Mouse (Mus musculus) hindbrain, embryonic 13.5 days (tissue): ENCODE results near the gene Cfd. TPM values are rescaled to one million over a fixed set of nuclear protein-coding genes. Genes with fewer than 3 reads are reported as not detected.

Experiments used
- ATAC-seq: fragments of 200-750 bp; cut with Nextera tagmentation; 2 replicates; pipeline ENCODE4 v1.8.0; 2017; ENCODE audit warnings: moderate TSS enrichment; ENCODE audit not compliant: low FRiP score
- H3K27ac ChIP-seq: fragments of 300-500 bp; sonication (generic); 2 replicates; pipeline ENCODE4 v1.5.1; 2015; ENCODE audit warnings: inconsistent platforms, mild to moderate bottlenecking, moderate library complexity
- H3K27me3 ChIP-seq: fragments of 300-500 bp; sonication (generic); 2 replicates; pipeline ENCODE4 v1.6.1; 2015; ENCODE audit warnings: mild to moderate bottlenecking, inconsistent platforms
- H3K36me3 ChIP-seq: fragments of 300-500 bp; sonication (generic); 2 replicates; pipeline ENCODE4 v1.6.1; 2015; ENCODE audit warnings: mild to moderate bottlenecking, inconsistent platforms
- H3K4me1 ChIP-seq: fragments of 300-500 bp; sonication (generic); replicated peaks from 2 replicates; pipeline ENCODE4 v1.6.1; 2015; ENCODE audit warnings: inconsistent platforms
- H3K4me2 ChIP-seq: fragments of 300-500 bp; sonication (generic); 2 replicates; pipeline ENCODE4 v1.6.1; 2015; ENCODE audit warnings: inconsistent platforms, mild to moderate bottlenecking, moderate library complexity
- H3K4me3 ChIP-seq: fragments of 300-500 bp; sonication (generic); 2 replicates; pipeline ENCODE4 v1.5.1; 2015; ENCODE audit warnings: mild to moderate bottlenecking, inconsistent platforms
- H3K9ac ChIP-seq: fragments of 300-500 bp; sonication (generic); 2 replicates; pipeline ENCODE4 v1.6.1; 2015; ENCODE audit warnings: mild to moderate bottlenecking, inconsistent platforms
- H3K9me3 ChIP-seq: fragments of 300-500 bp; sonication (generic); 2 replicates; pipeline ENCODE4 v1.6.1; 2016; ENCODE audit warnings: inconsistent platforms
- whole genome bisulfite sequencing: fragments of 180-500 bp; shearing (Covaris S2); methylation state at CpG from one replicate; pipeline ENCODE4 v1.1.7; 2015; 5-methylcytosine and 5-hydroxymethylcytosine counted together
- polyA plus RNA-seq: library from polyadenylated mRNA; unstranded; fragments of >200 nt; fragmentation: Nextera tagmentation; extraction: Ambion mirVana; gene quantifications from 2 replicates; pipeline ENCODE4 v1.2.1, GENCODE M21; 2015

Cfd gene
- polyA plus RNA-seq, 1 experiment from 2014 or later: not detected

GRCm38 (mm10) chr10:79855558-79856184, 35.0 kb upstream of the Cfd start:
- Histone ChIP-seq H3K4me2 (peak overlapping the region; percentile 95), H3K4me1 (peaks cover 79% of the 10 kb centered on the region), H3K9me3 (no peaks in the 10 kb centered on the region), H3K4me3 (peak overlapping the region; percentile 100), H3K27ac (peak overlapping the region; percentile 100), H3K27me3 (no peaks in the 10 kb centered on the region), H3K9ac (peak overlapping the region; percentile 99), H3K36me3 (peaks cover 38% of the 10 kb centered on the region)
- WGBS: 3% methylated on average over 10 of the region's 10 CpGs
- ATAC-seq: no peak

- H3K36me3 ChIP-seq: peaks cover 44% of the 10 kb centered on the region
- WGBS: 54% methylated on average over 6 of the region's 6 CpGs
- peak overlapping the region; percentile 99 for H3K9ac ChIP-seq
- ATAC-seq: no peak
- H3K27me3 ChIP-seq: no peaks in the 10 kb centered on the region
- no peaks in the 10 kb centered on the region for H3K9me3 ChIP-seq
- H3K4me3 ChIP-seq: peak overlapping the region; percentile 100
- peak overlapping the region; percentile 100 for H3K27ac ChIP-seq
- H3K4me2 ChIP-seq: peak overlapping the region; percentile 95
- H3K4me1 ChIP-seq: peaks cover 78% of the 10 kb centered on the region
These were observed 34.4 kb upstream of the Cfd start for GRCm38 (mm10) chr10:79856280-79856679.

DNA sequence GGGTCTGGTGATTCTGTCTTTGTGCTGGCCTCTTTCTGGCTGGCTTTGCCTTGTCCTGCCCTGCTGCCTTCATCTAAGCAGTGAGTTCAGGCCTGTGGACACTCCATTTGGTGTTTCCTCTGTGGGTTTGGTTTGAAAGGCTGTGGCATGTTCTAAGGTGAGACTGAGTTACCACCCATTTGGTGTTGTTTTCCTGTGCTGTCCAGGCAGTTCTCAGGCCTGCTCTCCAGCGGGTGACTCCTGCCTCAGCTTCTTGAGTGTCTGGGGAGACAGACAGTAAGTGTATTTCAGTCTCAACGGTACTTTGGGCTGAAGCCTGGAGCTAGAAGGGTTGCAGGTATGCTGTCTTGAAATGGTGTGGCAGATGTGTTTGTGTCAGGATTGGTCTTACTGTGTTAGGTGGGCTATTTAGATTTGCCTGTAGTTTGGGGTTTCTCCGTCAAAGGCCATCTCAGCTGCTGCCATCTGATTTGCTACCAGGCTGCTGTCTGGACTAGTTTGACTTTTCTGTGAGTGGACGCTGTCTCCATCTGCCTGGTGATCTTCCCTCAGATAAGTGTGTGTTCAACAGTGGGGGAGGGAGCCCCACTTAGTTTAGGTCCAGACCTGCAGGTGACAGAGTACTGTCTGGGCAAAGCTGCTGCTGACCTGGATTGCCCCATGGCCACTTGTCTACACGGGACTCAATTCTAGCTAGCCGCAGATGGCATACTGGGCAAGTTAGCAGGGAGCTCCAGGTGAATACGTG, 33.8 kb upstream of the Cfd start:
- H3K4me3 ChIP-seq: peak overlapping the region; percentile 100
- peaks cover 74% of the 10 kb centered on the region for H3K4me1 ChIP-seq
- H3K27ac ChIP-seq: peak overlapping the region; percentile 100
- no peaks in the 10 kb centered on the region for H3K27me3 ChIP-seq
- 57% methylated on average over 7 of the region's 7 CpGs for WGBS
- H3K36me3 ChIP-seq: peaks cover 50% of the 10 kb centered on the region
- peak overlapping the region; percentile 99 for H3K9ac ChIP-seq
- H3K9me3 ChIP-seq: no peaks in the 10 kb centered on the region
- H3K4me2 ChIP-seq: peak overlapping the region; percentile 95
- no peak for ATAC-seq

GRCm38 (mm10) chr10:79857452-79857811, 33.2 kb upstream of the Cfd start:
- ATAC-seq: no peak
- WGBS: 38% methylated on average over 4 of the region's 4 CpGs
- Histone ChIP-seq H3K27me3 (no peaks in the 10 kb centered on the region), H3K9ac (peak overlapping the region; percentile 99), H3K27ac (peak overlapping the region; percentile 100), H3K4me2 (peak overlapping the region; percentile 95), H3K4me1 (peaks cover 74% of the 10 kb centered on the region), H3K36me3 (peaks cover 56% of the 10 kb centered on the region), H3K4me3 (peak overlapping the region; percentile 100), H3K9me3 (no peaks in the 10 kb centered on the region)

GRCm38 (mm10) chr10:79857894-79858293, 32.8 kb upstream of the Cfd start:
- H3K9me3 ChIP-seq: no peaks in the 10 kb centered on the region
- no peak for ATAC-seq
- H3K4me1 ChIP-seq: peaks cover 70% of the 10 kb centered on the region
- no peaks in the 10 kb centered on the region for H3K27me3 ChIP-seq
- 77% methylated on average over 2 of the region's 2 CpGs for WGBS
- H3K9ac ChIP-seq: peak overlapping the region; percentile 99
- peaks cover 60% of the 10 kb centered on the region for H3K36me3 ChIP-seq
- peak overlapping the region; percentile 100 for H3K4me3 ChIP-seq
- peak overlapping the region; percentile 95 for H3K4me2 ChIP-seq
- peak overlapping the region; percentile 100 for H3K27ac ChIP-seq

GRCm38 (mm10) chr10:79858416-79859074, 32.1 kb upstream of the Cfd start:
- H3K4me2 ChIP-seq: peak overlapping the region; percentile 95
- H3K4me1 ChIP-seq: peaks cover 64% of the 10 kb centered on the region
- H3K36me3 ChIP-seq: peaks cover 67% of the 10 kb centered on the region
- H3K9me3 ChIP-seq: no peaks in the 10 kb centered on the region
- peak overlapping the region; percentile 99 for H3K9ac ChIP-seq
- H3K4me3 ChIP-seq: peak overlapping the region; percentile 100; the same call in 1 of the 2 replicates
- ATAC-seq: no peak
- 46% methylated on average over 17 of the region's 17 CpGs for WGBS
- no peaks in the 10 kb centered on the region for H3K27me3 ChIP-seq
- peak overlapping the region; percentile 100 for H3K27ac ChIP-seq

DNA sequence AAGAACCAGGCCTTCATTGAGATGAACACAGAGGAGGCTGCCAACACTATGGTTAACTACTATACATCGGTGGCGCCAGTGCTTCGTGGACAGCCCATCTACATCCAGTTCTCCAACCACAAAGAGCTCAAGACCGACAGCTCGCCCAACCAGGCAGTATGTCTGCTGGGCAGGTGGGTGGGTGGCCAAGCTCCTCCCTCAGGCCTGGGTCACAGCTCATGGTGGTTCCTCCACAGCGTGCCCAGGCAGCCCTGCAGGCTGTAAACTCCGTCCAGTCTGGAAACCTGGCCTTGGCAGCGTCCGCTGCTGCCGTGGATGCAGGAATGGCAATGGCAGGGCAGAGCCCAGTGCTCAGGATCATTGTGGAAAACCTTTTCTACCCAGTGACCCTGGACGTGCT, 31.5 kb upstream of the Cfd start:
- Histone ChIP-seq H3K27ac (peak overlapping the region; percentile 100; the same call in 1 of the 2 replicates), H3K9me3 (no peaks in the 10 kb centered on the region), H3K4me2 (peak overlapping the region; percentile 95; the same call in 1 of the 2 replicates), H3K4me1 (peaks cover 64% of the 10 kb centered on the region), H3K4me3 (no peak overlapping the region), H3K27me3 (no peaks in the 10 kb centered on the region), H3K36me3 (peaks cover 69% of the 10 kb centered on the region), H3K9ac (peak overlapping the region; percentile 4; the same call in 1 of the 2 replicates)
- WGBS: 82% methylated on average over 11 of the region's 11 CpGs
- no peak for ATAC-seq

DNA sequence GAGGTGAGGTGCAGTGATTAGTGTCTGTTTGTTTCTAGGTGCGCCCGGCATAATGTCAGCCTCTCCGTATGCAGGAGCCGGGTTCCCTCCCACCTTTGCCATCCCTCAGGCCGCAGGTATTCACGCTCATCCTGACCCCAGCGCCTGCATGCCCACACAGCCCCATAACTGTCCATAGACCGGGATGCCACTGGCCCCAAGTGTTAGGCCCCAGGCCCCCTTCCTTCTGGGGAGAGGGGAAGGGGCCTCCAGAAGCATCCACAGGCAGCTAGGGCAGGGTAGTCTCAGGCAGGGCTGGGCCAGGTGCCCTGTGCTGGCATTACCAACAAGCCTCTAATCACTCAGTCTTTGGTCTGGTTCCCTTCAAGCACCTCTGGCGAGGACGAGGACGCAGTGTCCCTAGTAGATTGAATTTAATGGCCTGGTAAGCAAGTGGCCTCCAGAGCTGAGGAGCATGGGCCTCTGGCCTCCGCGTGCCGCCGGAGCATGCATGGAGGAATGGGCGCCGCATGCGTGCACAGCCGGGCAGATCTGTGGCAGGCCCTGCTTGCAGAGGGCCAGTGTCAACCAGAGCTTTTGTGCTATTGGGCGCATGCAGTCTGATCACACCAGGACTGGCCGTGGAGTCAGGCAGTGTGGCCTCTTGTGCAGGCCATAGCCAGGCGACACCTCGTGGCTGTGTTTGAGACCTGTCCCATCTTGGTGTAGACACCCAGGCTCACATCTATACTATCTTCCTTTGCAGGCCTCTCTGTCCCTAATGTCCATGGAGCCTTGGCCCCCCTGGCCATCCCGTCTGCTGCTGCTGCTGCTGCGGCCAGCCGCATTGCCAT, 30.4 kb upstream of the Cfd start:
- H3K9me3 ChIP-seq: no peaks in the 10 kb centered on the region
- 94% methylated on average over 26 of the region's 26 CpGs for WGBS
- peak overlapping the region; percentile 30; the same call in 1 of the 2 replicates for H3K27ac ChIP-seq
- no peak for ATAC-seq
- H3K4me1 ChIP-seq: peaks cover 73% of the 10 kb centered on the region
- no peak overlapping the region for H3K4me2 ChIP-seq
- H3K27me3 ChIP-seq: no peaks in the 10 kb centered on the region
- peaks cover 81% of the 10 kb centered on the region for H3K36me3 ChIP-seq
- H3K4me3 ChIP-seq: no peak overlapping the region
- peak overlapping the region; percentile 24; the same call in 1 of the 2 replicates for H3K9ac ChIP-seq

DNA sequence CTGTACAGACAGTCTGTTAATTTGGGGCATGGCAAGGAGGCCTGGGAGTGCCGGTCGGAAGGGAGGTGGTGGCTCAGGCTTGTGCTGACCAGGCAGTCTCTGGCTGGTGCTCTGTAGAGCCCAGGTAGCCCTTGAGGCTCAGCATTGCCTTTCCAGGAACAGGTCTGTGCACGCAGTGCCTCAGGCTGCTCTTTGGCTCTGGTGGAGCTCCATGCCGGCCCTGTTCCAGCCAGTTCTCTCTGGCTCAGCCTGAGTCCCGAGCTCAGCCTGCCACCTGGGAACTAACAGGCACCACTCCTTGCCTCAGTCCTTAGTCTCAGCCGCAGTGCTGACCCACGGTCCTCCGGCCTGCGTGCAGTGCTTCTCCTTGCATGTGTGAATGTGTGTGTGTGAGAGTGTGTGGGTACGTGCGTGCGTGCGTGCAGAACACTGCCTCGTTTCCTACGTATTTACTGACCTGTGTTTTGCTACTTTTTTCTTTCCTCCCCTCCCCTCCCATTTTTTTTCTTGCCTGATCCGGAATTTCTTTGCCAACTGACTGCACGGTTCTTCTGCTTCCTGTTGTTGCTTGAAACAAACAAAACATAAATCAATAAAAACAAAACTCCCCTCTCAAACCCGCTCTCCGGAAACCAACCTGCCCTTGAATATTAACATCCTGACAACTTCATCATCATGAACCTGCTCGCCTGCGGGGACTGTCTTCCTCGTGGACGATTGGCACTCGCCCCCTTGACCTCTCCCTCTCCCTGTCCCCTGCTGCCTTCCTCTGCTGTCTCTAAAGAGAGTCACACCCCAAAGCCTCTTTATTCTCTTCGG, 29.2 kb upstream of the Cfd start:
- ATAC-seq: no peak
- Histone ChIP-seq H3K27ac (peak overlapping the region; percentile 30), H3K4me3 (no peak overlapping the region), H3K9me3 (no peaks in the 10 kb centered on the region), H3K27me3 (no peaks in the 10 kb centered on the region), H3K4me2 (no peak overlapping the region), H3K36me3 (peaks cover 90% of the 10 kb centered on the region), H3K9ac (no peak overlapping the region), H3K4me1 (peaks cover 72% of the 10 kb centered on the region)
- 80% methylated on average over 25 of the region's 25 CpGs for WGBS

GRCm38 (mm10) chr10:79862049-79862788, 28.4 kb upstream of the Cfd start:
- WGBS: 79% methylated on average over 23 of the region's 23 CpGs
- peaks cover 72% of the 10 kb centered on the region for H3K4me1 ChIP-seq
- no peaks in the 10 kb centered on the region for H3K27me3 ChIP-seq
- peaks cover 92% of the 10 kb centered on the region for H3K36me3 ChIP-seq
- no peak for ATAC-seq
- peak overlapping the region; percentile 46 for H3K27ac ChIP-seq
- no peak overlapping the region for H3K4me3 ChIP-seq
- H3K9ac ChIP-seq: peak overlapping the region; percentile 2; the same call in 1 of the 2 replicates
- H3K9me3 ChIP-seq: no peaks in the 10 kb centered on the region
- no peak overlapping the region for H3K4me2 ChIP-seq
